Mouse (Mus musculus) olfactory bulb, adult 2 months (tissue): ENCODE measurements around the gene Il11ra1.

Source experiments
- CTCF ChIP-seq: fragments of 200-500 bp; IDR thresholded peaks from 2 replicates; pipeline ENCODE4 v1.5.1; 2012; ENCODE audit warnings: low read depth, mild to moderate bottlenecking, low read length, moderate library complexity; ENCODE audit not compliant: insufficient read depth
- POLR2A ChIP-seq: fragments of 200-500 bp; IDR thresholded peaks from 2 replicates; pipeline ENCODE4 v1.6.1; 2012; ENCODE audit warnings: mild to moderate bottlenecking, low read depth, low read length, moderate library complexity; ENCODE audit not compliant: insufficient read depth

DNA sequence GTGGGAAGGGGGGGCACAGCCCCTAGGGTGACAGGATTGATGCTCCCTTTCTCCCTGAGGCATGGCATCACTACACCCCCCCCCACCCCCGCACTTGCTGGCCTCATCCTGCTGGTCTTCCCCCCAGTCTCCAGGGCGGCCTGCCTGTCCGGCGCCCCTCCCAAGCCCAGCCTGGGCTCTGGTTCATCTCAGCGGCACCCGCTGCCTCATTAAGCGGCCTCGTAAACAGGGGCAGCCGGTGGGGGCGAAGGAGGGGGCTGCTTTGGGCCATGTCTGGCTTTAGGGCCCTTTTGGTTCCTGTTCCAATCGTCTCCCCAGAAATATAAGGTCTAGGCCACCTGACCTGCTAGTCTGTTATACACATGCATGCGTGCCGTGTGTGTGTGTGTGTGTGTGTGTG, 40.2 kb upstream of the Il11ra1 start:
- TF ChIP-seq CTCF (no peak), POLR2A (no peak)
